Mouse (Mus musculus) cerebellum, adult 2 months (tissue): ENCODE measurements around the gene Wscd2. TPM values are rescaled to one million over a fixed set of nuclear protein-coding genes. Genes with fewer than 3 reads are reported as not detected.

ENCODE experiments used
- DNase-seq, 2 experiments: peaks; one replicate each; pipeline ENCODE4 v3.0.0; 2021
- H3K27ac ChIP-seq: fragments of 200-500 bp; 2 replicates; pipeline ENCODE4 v1.5.1; 2012; ENCODE audit warnings: low read length, control low read depth, inconsistent platforms; ENCODE audit not compliant: insufficient read depth
- H3K27me3 ChIP-seq: fragments of 200-500 bp; 2 replicates; pipeline ENCODE4 v1.6.1; 2012; ENCODE audit warnings: inconsistent platforms, mild to moderate bottlenecking, low read length, moderate library complexity; ENCODE audit not compliant: control insufficient read depth, insufficient read depth
- H3K4me1 ChIP-seq: fragments of 200-500 bp; 2 replicates; pipeline ENCODE4 v1.6.1; 2011; ENCODE audit warnings: low read length; ENCODE audit not compliant: control insufficient read depth, insufficient read depth
- H3K4me3 ChIP-seq: fragments of 200-500 bp; replicated peaks from 2 replicates; pipeline ENCODE3; 2011; ENCODE audit warnings: mild to moderate bottlenecking, low read depth, low read length, control low read depth; ENCODE audit not compliant: insufficient read depth
- CTCF ChIP-seq: fragments of 200-500 bp; IDR thresholded peaks from 2 replicates; pipeline ENCODE4 v1.5.1; 2011; ENCODE audit warnings: low read depth, mild to moderate bottlenecking, control low read depth, low read length, moderate library complexity, borderline replicate concordance; ENCODE audit not compliant: insufficient read depth
- POLR2A ChIP-seq: fragments of 200-500 bp; IDR thresholded peaks from 2 replicates; pipeline ENCODE4 v1.6.1; 2011; ENCODE audit warnings: low read length, control low read depth, borderline replicate concordance; ENCODE audit not compliant: insufficient read depth
- WGBS: fragments of 180-500 bp; shearing (Covaris S2); methylation state at CpG from one replicate; pipeline ENCODE4 v1.1.7; 2018; 5-methylcytosine and 5-hydroxymethylcytosine counted together
- polyA plus RNA-seq: library from polyadenylated mRNA; depleted of rRNA; stranded (reverse); fragments of >200 nt; gene quantifications from 2 replicates; pipeline ENCODE4 v1.2.3, GENCODE M21; 2012

Wscd2 gene
- polyA plus RNA-seq, 1 experiment: 113 TPM

- peak overlapping the region; percentile 20 for H3K27ac ChIP-seq
- DNase-seq: peak in 1 of 2 experiments; percentile 34
- H3K27me3 ChIP-seq: no peaks in the 10 kb centered on the region
- H3K4me3 ChIP-seq: no peak overlapping the region
- 42% methylated on average over 5 of the region's 5 CpGs for WGBS
- TF ChIP-seq CTCF (no peak), POLR2A (no peak)
- H3K4me1 ChIP-seq: peaks cover 78% of the 10 kb centered on the region
These were observed 51.1 kb downstream of the Wscd2 start for GRCm38 (mm10) chr5:113541196-113541595.

- Histone ChIP-seq H3K4me1 (peaks cover 76% of the 10 kb centered on the region), H3K4me3 (no peak overlapping the region), H3K27me3 (no peaks in the 10 kb centered on the region), H3K27ac (peak overlapping the region; percentile 65)
- DNase-seq: peak in 1 of 2 experiments; percentile 34
- WGBS: 11% methylated on average over 10 of the region's 10 CpGs
- TF ChIP-seq CTCF (no peak), POLR2A (no peak)
These were observed 52.8 kb downstream of the Wscd2 start for GRCm38 (mm10) chr5:113542885-113543476.

- peak; percentile 73 for TF ChIP-seq CTCF
- no peak for TF ChIP-seq POLR2A
- 9% methylated on average over 14 of the region's 14 CpGs for WGBS
- Histone ChIP-seq H3K27me3 (no peaks in the 10 kb centered on the region), H3K4me3 (no peak overlapping the region), H3K4me1 (peaks cover 72% of the 10 kb centered on the region), H3K27ac (peak overlapping the region; percentile 58)
- DNase-seq: peak; percentile 70 to 71
These were observed 58.0 kb downstream of the Wscd2 start for GRCm38 (mm10) chr5:113547949-113548700.

- no peak for TF ChIP-seq CTCF
- TF ChIP-seq POLR2A: no peak
- WGBS: 16% methylated on average over 8 of the region's 8 CpGs
- peak overlapping the region; percentile 55 for H3K27ac ChIP-seq
- DNase-seq: peak; percentile 69 to 78
- H3K4me1 ChIP-seq: peaks cover 75% of the 10 kb centered on the region
- H3K4me3 ChIP-seq: no peak overlapping the region
- no peaks in the 10 kb centered on the region for H3K27me3 ChIP-seq
These were observed 60.1 kb downstream of the Wscd2 start for GRCm38 (mm10) chr5:113550249-113550648.

GRCm38 (mm10) chr5:113550759-113551158 is 60.6 kb downstream of the Wscd2 start:
- Histone ChIP-seq H3K4me1 (peaks cover 75% of the 10 kb centered on the region), H3K27me3 (no peaks in the 10 kb centered on the region), H3K27ac (peak overlapping the region; percentile 55), H3K4me3 (no peak overlapping the region)
- TF ChIP-seq POLR2A (no peak), CTCF (no peak)
- peak in 1 of 2 experiments; percentile 64 for DNase-seq
- 28% methylated on average over 19 of the region's 19 CpGs for WGBS

- H3K4me1 ChIP-seq: peaks cover 84% of the 10 kb centered on the region
- no peaks in the 10 kb centered on the region for H3K27me3 ChIP-seq
- no peak overlapping the region for H3K4me3 ChIP-seq
- 6% methylated on average over 9 of the region's 9 CpGs for WGBS
- DNase-seq: peak in 1 of 2 experiments; percentile 70
- peak overlapping the region; percentile 55 for H3K27ac ChIP-seq
- TF ChIP-seq POLR2A: no peak
- TF ChIP-seq CTCF: no peak
These were observed 63.3 kb downstream of the Wscd2 start for GRCm38 (mm10) chr5:113553402-113553897.

- peak overlapping the region; percentile 55 for H3K27ac ChIP-seq
- H3K4me1 ChIP-seq: peaks cover 90% of the 10 kb centered on the region
- H3K27me3 ChIP-seq: no peaks in the 10 kb centered on the region
- TF ChIP-seq POLR2A (no peak), CTCF (no peak)
- no peak overlapping the region for H3K4me3 ChIP-seq
- 41% methylated on average over 15 of the region's 15 CpGs for WGBS
- DNase-seq: no peak
These were observed 64.0 kb downstream of the Wscd2 start for GRCm38 (mm10) chr5:113554095-113554494.

- TF ChIP-seq CTCF (no peak), POLR2A (no peak)
- Histone ChIP-seq H3K4me1 (peaks cover 91% of the 10 kb centered on the region), H3K4me3 (no peak overlapping the region), H3K27me3 (no peaks in the 10 kb centered on the region), H3K27ac (peak overlapping the region; percentile 55)
- 36% methylated on average over 2 of the region's 2 CpGs for WGBS
- peak; percentile 73 to 77 for DNase-seq
These were observed 64.4 kb downstream of the Wscd2 start for GRCm38 (mm10) chr5:113554571-113554970.
